Mouse (Mus musculus) liver, embryonic 14.5 days (tissue): ENCODE data around the gene Mrc1. TPM values are rescaled to one million over a fixed set of nuclear protein-coding genes. Genes with fewer than 3 reads are reported as not detected.

Experiments
- ATAC-seq: fragments of 200-750 bp; cut with Nextera tagmentation; 2 replicates; pipeline ENCODE4 v1.8.0; 2017; ENCODE audit warnings: moderate number of reproducible peaks, mild to moderate bottlenecking, moderate library complexity; ENCODE audit not compliant: insufficient read depth
- DNase-seq, 3 experiments: peaks; one replicate each; pipeline ENCODE4 v3.0.0-alpha.2; 2012 to 2013; ENCODE audit warnings: low read depth in 3 of 3, low spot score in 3 of 3
- H3K27ac ChIP-seq: fragments of 300-500 bp; sonication (generic); 2 replicates; pipeline ENCODE4 v1.5.1; 2014; ENCODE audit warnings: moderate library complexity, mild to moderate bottlenecking, control low read depth, inconsistent platforms
- H3K27me3 ChIP-seq: fragments of 300-500 bp; sonication (generic); 2 replicates; pipeline ENCODE4 v1.6.1; 2014; ENCODE audit warnings: mild to moderate bottlenecking, low read length, moderate library complexity; ENCODE audit not compliant: control insufficient read depth, insufficient read depth
- H3K36me3 ChIP-seq: fragments of 300-500 bp; sonication (generic); replicated peaks from 2 replicates; pipeline ENCODE4 v1.6.1; 2014; ENCODE audit warnings: low read depth; ENCODE audit not compliant: control insufficient read depth, insufficient read depth
- H3K4me1 ChIP-seq, 2 experiments: fragments of 200-500 bp in 1 of 2; fragments of 300-500 bp in 1 of 2; sonication (generic) in 1 of 2; replicated peaks; 2 replicates each; pipeline ENCODE4 v1.6.1; 2012 to 2014; ENCODE audit warnings: antibody characterized with exemption in 1 of 2, inconsistent platforms in 1 of 2, low read length in 1 of 2; ENCODE audit not compliant: control insufficient read depth in 2 of 2, insufficient read depth in 2 of 2
- H3K4me2 ChIP-seq: fragments of 300-500 bp; sonication (generic); 2 replicates; pipeline ENCODE4 v1.6.1; 2014; ENCODE audit warnings: low read depth, mild to moderate bottlenecking, control low read depth, moderate library complexity
- H3K4me3 ChIP-seq, 2 experiments: fragments of 200-500 bp in 1 of 2; fragments of 300-500 bp in 1 of 2; sonication (generic) in 1 of 2; 2 replicates each; pipeline ENCODE4 v1.5.1; 2012 to 2014; ENCODE audit warnings: low read depth in 2 of 2, low read length in 2 of 2, mild to moderate bottlenecking in 2 of 2, control low read depth in 1 of 2, inconsistent platforms in 1 of 2, moderate library complexity in 1 of 2; ENCODE audit not compliant: insufficient read depth in 1 of 2
- H3K9ac ChIP-seq: fragments of 300-500 bp; sonication (generic); replicated peaks from 2 replicates; pipeline ENCODE4 v1.6.1; 2014; ENCODE audit warnings: mild to moderate bottlenecking, control low read depth, moderate library complexity
- H3K9me3 ChIP-seq: fragments of 300-500 bp; sonication (generic); 2 replicates; pipeline ENCODE4 v1.6.1; 2016; ENCODE audit warnings: low read length, mixed read lengths; ENCODE audit not compliant: control insufficient read depth
- CTCF ChIP-seq: IDR thresholded peaks from 2 replicates; pipeline ENCODE4 v1.5.1; 2016; ENCODE audit warnings: antibody characterized with exemption, low read depth, control low read depth
- EP300 ChIP-seq: IDR thresholded peaks from 2 replicates; pipeline ENCODE4 v1.6.1; 2016; ENCODE audit warnings: antibody characterized with exemption, low read depth
- WGBS: fragments of 180-500 bp; shearing (Covaris S2); extraction: QIAGEN DNeasy Blood & Tissue Kit; methylation state at CpG from one replicate; pipeline ENCODE4 v1.1.7; 2014; ENCODE audit not compliant: insufficient replicate concordance; 5-methylcytosine and 5-hydroxymethylcytosine counted together
- polyA plus RNA-seq, 2 experiments: library from polyadenylated mRNA; depleted of rRNA in 1 of 2; stranded (reverse) in 1 of 2; unstranded in 1 of 2; fragments of >200 nt; fragmentation: Nextera tagmentation in 1 of 2; extraction: Ambion mirVana in 1 of 2; gene quantifications; 2 replicates each; pipeline versions ENCODE4 v1.2.1 to v1.2.3; 2012 to 2014

Mrc1 gene
- polyA plus RNA-seq, 2 experiments, result 5.6 to 8.1 TPM

DNA sequence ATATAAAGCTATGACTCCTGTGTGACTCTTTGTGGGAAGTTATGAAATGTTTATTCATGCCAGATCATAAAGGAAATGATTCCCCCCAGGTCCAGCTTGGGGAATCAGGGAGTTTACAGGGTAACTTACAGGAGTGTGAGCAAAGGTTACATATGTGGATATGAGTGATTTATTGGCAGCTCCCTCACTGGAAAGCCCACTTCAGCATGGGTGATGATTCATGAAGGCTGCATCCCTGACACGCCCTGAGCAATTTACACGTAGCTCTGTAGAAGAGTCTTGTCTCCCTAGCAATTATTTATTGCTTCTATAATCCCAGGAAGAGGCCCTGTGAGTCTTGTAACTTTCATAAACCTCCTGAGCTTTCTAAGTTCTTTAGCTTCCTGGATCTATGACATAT is 50.1 kb downstream of the Mrc1 start:
- 51% methylated on average over 2 of the region's 2 CpGs for WGBS
- ATAC-seq, result no peak
- Histone ChIP-seq H3K4me1 (no peaks in the 10 kb centered on the region), H3K9ac (no peak overlapping the region), H3K9me3 (no peaks in the 10 kb centered on the region), H3K36me3 (no peaks in the 10 kb centered on the region), H3K4me2 (no peak overlapping the region), H3K27ac (no peak overlapping the region), H3K4me3 (no peak overlapping the region), H3K27me3 (no peaks in the 10 kb centered on the region)
- no peak for DNase-seq
- no peak for TF ChIP-seq CTCF
- TF ChIP-seq EP300, result no peak

DNA sequence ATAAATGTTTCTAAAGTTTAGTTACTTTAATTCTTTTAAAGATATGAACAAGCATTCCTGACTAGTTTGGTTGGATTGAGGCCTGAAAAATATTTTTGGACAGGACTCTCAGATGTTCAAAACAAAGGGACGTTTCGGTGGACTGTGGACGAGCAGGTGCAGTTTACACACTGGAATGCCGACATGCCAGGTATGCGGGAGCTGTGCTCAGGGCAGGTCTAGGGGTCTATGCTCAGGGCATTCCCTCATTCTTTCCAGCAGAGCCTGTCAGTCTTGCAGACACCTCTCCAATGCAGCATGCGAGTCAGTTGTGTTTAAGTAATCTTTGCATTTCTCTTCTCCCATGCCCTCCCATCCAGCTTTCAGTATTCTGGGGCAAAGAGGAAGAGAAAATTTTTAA is 50.6 kb downstream of the Mrc1 start:
- DNase-seq (no peak), ATAC-seq (no peak)
- no peaks in the 10 kb centered on the region for H3K4me1 ChIP-seq
- no peaks in the 10 kb centered on the region for H3K9me3 ChIP-seq
- H3K27me3 ChIP-seq, result no peaks in the 10 kb centered on the region
- H3K36me3 ChIP-seq, result no peaks in the 10 kb centered on the region
- H3K4me3 ChIP-seq, result no peak overlapping the region
- H3K27ac ChIP-seq, result no peak overlapping the region
- no peak overlapping the region for H3K9ac ChIP-seq
- no peak overlapping the region for H3K4me2 ChIP-seq
- 65% methylated on average over 6 of the region's 6 CpGs for WGBS
- TF ChIP-seq CTCF (no peak), EP300 (no peak)

DNA sequence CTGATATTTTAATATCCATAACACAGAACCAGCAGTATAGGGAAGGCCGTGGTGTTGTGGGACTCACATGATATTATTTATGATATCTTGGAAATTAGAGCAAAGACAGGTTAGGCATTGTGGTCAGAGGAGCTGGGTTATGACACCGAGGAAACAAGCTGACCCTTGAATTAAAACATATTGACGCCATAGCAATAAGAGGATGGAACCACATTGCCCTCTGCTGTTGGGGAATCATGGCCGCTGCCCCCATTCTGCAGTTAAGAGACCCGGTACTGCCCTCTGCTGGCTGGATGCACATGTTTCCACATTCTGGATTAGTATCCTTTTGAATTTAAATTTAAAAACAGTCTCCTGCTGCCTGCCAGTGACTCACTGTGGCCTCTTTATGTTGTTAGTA is 66.1 kb downstream of the Mrc1 start:
- ATAC-seq, result no peak
- Histone ChIP-seq H3K9me3 (no peaks in the 10 kb centered on the region), H3K4me1 (no peaks in the 10 kb centered on the region), H3K4me3 (no peak overlapping the region), H3K27ac (no peak overlapping the region), H3K36me3 (no peaks in the 10 kb centered on the region), H3K27me3 (no peaks in the 10 kb centered on the region), H3K9ac (no peak overlapping the region), H3K4me2 (no peak overlapping the region)
- peak; percentile 93 for TF ChIP-seq CTCF
- no peak for TF ChIP-seq EP300
- DNase-seq, result peak; percentile 42 to 53 (median 44)
- 17% methylated on average over 5 of the region's 5 CpGs for WGBS

DNA sequence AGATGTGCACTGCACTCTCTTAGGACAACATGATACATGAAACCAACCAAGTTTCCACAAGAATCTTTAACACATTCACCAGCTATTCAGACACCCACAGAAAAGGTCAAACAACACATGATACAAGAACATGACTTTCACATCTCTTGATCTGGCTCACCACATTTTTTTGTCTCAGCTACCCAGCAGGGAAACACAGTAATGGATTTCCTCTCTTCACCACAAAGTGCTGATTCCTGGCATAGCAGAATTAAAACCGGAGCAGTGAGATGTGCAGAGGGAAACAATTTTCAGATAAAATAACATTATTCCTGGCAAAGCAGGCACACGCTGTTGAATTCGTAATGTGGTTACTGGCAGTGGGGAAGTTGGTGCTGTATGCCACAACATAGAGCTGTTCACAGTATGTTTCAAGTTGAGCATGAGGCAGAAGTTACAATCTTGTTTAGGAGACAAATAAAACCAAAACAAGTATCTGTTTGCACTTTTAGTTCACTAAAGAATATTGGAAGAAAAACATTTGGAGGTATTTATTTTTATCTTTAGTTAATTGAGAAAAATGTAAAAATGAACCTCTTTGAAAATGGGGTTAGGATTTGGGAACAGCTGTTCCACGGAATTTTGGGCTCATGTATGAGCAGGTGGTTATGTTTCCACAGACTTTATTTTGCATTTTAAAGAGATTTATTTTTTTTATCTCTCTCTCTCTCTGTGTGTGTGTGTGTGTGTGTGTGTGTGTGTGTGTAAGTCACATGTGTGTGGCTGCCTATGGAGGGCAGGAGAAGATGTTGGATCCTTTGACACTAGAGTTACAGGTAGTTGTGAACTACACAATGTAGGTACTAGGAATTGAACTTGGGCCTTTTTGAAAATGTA is 83.6 kb downstream of the Mrc1 start:
- DNase-seq (no peak), ATAC-seq (no peak)
- no peak overlapping the region for H3K9ac ChIP-seq
- no peaks in the 10 kb centered on the region for H3K9me3 ChIP-seq
- no peak overlapping the region for H3K4me3 ChIP-seq
- no peaks in the 10 kb centered on the region for H3K36me3 ChIP-seq
- H3K27ac ChIP-seq, result no peak overlapping the region
- no peak for TF ChIP-seq CTCF
- no peak for TF ChIP-seq EP300
- no peaks in the 10 kb centered on the region for H3K4me1 ChIP-seq
- no peak overlapping the region for H3K4me2 ChIP-seq
- WGBS, result 27% methylated on average over 4 of the region's 4 CpGs
- H3K27me3 ChIP-seq, result no peaks in the 10 kb centered on the region

DNA sequence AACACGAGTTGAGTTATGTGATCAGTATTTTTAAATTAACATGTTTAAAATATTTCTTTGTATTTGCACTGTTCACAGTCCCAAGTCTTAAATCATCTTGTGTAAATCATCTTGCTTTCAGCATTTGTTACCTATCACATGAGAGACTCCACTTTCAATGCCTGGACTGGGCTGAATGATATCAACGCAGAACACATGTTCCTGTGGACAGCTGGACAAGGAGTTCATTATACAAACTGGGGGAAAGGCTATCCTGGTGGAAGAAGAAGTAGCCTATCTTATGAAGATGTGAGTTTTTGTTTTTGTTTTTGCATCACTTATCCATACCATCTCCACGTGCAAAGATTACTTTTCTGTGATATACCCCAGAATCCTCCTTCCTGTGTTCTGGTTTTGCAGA is 85.9 kb downstream of the Mrc1 start:
- H3K27me3 ChIP-seq, result no peaks in the 10 kb centered on the region
- 55% methylated on average over 3 of the region's 3 CpGs for WGBS
- H3K27ac ChIP-seq, result no peak overlapping the region
- no peak overlapping the region for H3K4me2 ChIP-seq
- no peaks in the 10 kb centered on the region for H3K4me1 ChIP-seq
- H3K9ac ChIP-seq, result no peak overlapping the region
- ATAC-seq, result no peak
- DNase-seq, result no peak
- H3K9me3 ChIP-seq, result no peaks in the 10 kb centered on the region
- TF ChIP-seq CTCF (no peak), EP300 (no peak)
- no peaks in the 10 kb centered on the region for H3K36me3 ChIP-seq
- H3K4me3 ChIP-seq, result no peak overlapping the region
